Mouse (Mus musculus) retina, embryonic 14.5 days (tissue): ENCODE results near the gene Man1c1.

Experiments
- DNase-seq: peaks from one replicate; pipeline ENCODE4 v3.0.0-alpha.2; 2015; ENCODE audit warnings: low spot score

Man1c1 gene

GRCm38 (mm10) chr4:134638111-134638550 is 66.0 kb downstream of the Man1c1 start:
- DNase-seq, result no peak

GRCm38 (mm10) chr4:134636406-134636805 is 67.7 kb downstream of the Man1c1 start:
- DNase-seq, result no peak

DNA sequence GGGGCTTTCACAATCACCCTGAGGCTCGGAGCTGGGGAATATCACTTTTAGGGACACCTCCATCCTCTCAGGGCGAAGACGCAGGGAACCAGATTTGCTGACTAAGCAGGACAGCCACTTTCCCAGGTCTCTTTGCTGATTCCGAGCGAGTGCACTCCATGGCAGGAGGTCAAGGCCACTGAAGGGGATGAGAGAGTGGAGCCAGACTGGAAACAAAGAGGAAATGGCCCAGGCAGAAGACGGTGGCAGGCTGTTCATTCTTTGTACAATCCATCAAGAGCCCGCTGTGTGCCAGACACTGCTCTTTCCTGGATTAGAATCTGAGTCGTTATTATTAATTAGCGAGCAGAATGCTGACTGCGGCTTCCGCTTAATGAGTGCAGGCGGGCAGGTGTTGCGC is 70.1 kb downstream of the Man1c1 start:
- peak; percentile 45 for DNase-seq

DNA sequence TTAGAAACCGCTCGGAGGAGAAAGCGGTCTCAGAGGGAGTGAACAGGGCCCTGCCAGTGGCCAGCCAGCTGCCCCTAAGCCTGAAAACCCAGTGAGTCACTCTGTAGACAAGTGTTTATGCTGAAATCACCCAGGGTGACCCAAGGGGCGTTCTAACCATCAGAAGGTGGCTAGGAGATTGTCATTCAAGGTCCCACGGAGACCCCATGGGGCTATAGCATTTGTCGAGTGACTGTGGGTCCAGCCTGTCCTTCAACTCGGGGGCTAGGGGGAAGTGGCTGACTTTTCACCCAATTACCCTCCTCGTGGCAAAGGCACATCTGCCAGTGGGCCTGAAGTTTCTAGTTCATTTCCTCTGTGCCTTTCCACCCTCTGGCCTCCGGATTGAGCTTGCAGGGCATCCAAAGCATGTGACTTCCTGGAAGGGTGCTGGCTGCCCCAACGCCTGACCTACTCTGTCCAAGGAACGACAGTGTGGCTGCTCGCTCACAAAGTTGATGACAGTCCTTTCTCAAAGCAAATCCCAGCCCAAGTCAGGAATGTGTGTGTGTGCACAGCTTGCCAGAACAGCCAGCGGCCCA is 71.9 kb downstream of the Man1c1 start:
- DNase-seq, result peak; percentile 57

GRCm38 (mm10) chr4:134631471-134632130 is 72.5 kb downstream of the Man1c1 start:
- peak; percentile 76 for DNase-seq

DNA sequence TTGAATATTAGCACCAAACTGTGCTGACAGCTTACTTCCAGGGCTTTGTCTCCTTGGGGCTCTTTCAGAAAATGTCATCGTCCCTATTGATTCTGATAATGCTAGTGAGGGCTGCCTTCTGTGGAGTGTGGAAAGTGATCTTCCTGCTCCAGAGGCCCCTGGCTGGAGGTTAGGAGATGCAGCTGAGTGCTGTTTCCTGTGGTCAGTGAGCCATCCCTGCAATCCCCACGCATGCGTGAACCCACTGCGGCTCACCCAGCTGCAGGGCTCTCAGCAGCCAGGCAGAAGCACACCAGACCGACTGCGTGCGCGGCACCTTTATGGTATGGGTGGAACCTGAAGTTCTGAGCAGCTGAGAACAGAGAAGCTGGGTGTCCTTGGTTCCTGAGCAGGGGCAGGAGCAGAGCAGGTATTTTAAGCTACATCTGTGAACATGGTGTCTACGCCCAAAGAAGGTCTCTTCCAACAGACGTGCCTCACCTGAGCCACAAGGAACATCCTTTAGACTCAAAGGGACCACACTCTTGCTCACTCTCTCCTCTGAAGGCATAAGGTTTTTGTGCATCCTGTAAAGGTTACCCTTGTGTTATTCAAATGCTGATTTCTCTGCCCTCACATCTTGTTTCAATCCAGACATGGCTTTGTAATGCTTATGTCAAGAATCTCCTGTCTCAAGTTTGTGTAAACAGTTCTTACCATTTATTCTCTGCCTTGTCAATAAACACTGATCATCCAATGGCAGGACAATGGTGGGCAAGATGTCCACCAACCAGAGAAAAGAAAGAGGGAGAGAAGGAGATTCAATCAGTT is 75.3 kb downstream of the Man1c1 start:
- DNase-seq, result peak; percentile 41

DNA sequence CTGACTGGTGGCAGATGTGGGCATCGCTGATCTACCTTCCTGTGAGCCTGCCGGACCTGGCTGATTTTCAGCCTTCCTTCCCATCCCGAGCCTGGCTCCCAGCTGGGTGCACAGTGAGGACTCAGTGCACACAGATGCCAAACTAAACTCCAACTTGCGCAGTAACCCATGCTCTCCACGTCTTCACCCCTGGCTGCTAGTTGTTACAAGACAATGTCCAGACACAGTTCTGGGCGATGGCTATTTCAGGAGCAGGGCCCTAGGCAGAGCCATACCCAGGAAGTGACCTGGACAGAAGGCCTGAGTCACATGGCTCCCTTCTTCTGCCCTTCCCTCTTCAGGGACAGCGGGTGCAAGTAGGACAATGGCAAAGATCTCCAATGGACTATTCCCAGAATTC is 76.0 kb downstream of the Man1c1 start:
- DNase-seq, result no peak

DNA sequence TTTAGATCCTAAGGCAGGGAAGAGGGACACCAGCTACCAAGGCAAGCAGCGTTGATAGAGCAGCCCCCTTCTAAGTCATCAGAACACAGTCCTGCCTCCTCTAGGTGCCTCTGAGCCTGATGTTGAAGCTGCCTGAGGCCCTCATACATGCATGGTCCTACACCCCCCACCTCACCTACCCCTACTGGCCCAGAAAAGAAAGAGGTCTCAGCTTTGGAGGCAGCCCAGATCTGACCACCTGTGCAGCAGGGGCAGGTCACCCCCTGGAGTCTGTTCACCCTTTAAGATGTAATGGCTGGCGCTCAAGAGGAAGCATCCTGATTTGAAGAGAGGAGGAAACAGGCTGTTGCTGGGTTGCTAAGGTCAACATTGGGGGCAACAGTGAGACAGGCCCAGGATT is 77.2 kb downstream of the Man1c1 start:
- DNase-seq, result no peak

GRCm38 (mm10) chr4:134626350-134626749 is 77.7 kb downstream of the Man1c1 start:
- DNase-seq, result no peak

- DNase-seq, result no peak
These were observed 79.8 kb downstream of the Man1c1 start for GRCm38 (mm10) chr4:134624109-134624862.

GRCm38 (mm10) chr4:134621695-134622094 is 82.4 kb downstream of the Man1c1 start:
- DNase-seq, result no peak

- no peak for DNase-seq
These were observed 83.8 kb downstream of the Man1c1 start for GRCm38 (mm10) chr4:134620246-134620645.

GRCm38 (mm10) chr4:134619489-134619870 is 84.6 kb downstream of the Man1c1 start:
- no peak for DNase-seq

DNA sequence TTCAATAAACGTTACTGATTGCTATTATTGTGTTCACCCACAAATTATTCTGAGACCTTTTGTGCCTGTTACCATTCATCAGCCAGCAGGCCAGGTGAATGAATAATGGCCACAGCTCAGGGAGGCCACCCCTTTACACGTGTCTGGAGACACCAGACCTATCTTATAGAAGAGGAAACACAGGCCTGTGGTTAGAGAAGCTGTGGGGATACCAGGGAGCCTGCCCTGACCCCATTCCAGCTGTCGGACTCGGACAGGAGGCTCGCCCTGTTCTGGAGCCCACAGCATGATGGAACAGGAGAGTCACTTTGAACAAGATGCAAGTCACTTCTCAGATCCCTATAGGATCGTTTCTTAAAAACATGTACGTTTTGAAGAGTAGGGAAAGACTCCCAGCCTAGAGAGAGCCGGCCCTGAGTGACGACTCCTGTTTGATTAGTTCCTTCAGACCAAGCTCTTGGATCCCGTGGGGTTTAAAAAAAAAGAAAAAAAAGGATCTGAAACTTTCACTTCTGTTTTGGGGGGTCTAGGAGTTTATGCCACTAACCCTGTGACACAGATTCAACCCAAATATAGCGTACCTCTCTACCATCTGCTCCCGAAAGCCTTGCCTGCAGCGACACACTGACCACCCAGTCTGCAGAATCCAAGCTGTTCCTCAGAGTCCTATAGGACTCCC is 85.1 kb downstream of the Man1c1 start:
- peak; percentile 41 for DNase-seq

DNA sequence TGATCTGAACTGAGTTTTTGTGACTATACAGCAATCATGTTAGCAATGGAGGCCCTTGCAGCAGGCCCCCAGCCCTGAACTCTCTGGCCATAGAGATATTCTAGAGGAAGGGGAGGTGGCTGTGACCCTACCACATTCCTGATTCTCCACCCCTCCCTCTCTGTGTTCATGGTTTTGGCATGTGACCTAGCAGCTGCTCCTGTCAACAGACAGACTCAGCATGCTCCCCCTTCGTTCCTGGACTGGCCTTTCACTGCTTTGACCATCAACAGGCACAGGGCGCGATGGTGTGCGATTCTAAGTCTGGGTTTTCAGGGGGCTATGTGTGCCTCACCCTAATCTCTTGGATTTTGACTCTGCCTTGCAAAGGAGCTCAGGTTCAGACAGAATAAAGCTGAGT is 86.3 kb downstream of the Man1c1 start:
- DNase-seq, result no peak

DNA sequence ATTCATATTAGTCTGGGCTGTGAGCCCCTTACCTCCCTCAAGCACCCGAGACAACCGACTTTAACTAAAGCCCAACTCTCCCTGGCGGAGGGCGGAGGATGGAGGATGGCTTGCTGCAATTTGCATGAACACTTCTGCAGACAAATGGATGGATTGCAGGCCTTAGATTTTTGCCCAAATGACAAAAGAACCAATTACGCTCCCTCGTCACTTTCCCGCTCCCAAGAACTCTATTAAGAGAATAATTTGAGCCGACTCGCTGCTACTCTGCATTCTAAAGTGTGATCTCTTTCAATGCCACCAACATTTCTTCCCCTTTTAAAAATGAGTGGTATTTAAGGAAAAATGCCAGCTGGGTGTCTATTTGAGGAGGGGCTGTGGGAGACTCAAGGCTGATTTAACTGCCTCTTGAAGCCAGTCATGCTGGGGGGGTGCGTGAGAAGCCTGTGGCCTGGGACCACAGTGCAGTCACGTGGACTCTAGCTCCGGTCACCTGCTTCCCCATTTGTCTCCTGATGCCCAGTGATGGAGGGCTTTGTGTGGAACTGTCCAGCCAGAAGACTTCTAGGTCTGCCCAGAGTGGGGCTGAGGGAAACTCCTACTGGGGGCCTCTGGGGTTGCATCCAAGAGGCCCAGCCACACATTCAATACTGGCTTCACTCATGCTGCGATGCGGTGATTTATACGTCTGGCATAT is 88.0 kb downstream of the Man1c1 start:
- peak; percentile 61 for DNase-seq

DNA sequence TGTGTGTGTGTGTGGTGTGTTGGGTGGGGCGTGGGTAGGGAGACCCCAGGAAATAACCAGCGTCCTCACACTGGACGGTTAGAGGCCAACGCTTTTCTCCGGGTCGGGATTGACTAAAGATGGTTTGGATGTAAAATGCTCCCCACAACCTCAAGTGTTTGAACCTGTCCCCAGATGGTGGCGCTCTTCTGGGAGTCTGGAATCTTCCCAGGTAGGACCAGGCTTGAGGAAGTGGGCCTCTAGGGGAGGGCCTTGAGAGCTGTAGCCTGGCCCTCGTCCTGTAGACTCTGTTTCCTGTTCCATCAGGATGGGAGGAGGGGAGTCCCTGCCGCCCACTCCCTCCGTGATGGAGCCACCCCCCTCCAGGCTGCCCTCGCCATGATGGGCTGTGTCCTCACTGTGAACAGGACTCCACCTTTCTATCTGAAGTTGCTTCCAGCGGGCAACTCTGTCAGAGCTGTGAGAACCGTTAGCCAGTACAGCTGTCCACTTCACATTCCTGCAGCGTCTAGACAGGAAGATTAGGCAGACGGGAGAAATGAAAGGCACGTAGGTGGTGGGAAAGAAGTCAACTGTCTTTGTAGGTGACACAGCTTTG is 91.9 kb downstream of the Man1c1 start:
- DNase-seq, result no peak

- DNase-seq, result no peak
These were observed 93.5 kb downstream of the Man1c1 start for GRCm38 (mm10) chr4:134610616-134611015.

DNA sequence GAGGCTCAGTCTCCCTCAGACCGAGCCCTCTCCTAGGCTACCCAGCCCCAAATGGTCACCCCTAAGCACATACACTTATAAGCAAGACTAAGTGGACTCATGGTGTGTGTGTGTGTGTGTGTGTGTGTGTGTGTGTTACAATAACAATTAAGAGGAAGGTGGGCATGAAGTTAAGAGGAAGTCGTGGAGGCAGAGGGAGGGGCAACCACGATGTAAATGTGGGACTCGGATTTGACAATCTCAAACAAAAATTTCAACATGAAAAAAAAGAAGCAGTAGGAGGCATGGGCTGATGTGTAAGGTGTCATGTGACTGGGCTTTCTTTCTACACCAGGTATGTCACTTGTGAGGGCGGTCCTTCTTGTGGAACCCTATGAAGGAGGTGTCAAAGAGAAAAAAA is 96.4 kb downstream of the Man1c1 start:
- DNase-seq, result no peak

GRCm38 (mm10) chr4:134606054-134606453 is 98.0 kb downstream of the Man1c1 start:
- no peak for DNase-seq

DNA sequence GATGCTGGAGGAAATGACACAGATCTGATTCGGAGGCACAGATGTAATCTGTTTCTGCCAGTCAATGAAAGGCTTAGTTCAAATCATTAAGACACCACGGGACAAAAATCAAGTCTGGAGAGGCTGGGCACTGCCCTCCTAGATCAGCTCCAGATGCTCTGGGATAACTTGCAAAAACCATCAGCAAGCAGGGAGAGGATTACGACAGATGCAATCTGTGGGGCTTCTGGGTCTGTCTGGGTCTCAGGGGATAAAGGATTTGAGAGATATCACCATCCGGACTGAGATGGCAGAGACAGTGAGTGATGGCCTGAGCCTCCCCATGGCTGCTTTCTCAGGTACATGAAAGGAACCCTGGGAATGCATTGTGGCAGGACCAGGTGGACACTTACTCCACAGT is 99.6 kb downstream of the Man1c1 start:
- no peak for DNase-seq
